Mouse (Mus musculus) embryonic facial prominence, embryonic 10.5 days (tissue): ENCODE measurements around the gene Coq8a. TPM values are rescaled to one million over a fixed set of nuclear protein-coding genes. Genes with fewer than 3 reads are reported as not detected.

ENCODE experiments used
- DNase-seq: peaks from one replicate; pipeline ENCODE4 v3.0.0-alpha.2; 2017; ENCODE audit warnings: low spot score
- H3K27ac ChIP-seq: fragments of 300-500 bp; sonication (generic); replicated peaks from 2 replicates; pipeline ENCODE4 v1.5.1; 2016; ENCODE audit warnings: mild to moderate bottlenecking
- H3K27me3 ChIP-seq: fragments of 300-500 bp; sonication (generic); replicated peaks from 2 replicates; pipeline ENCODE4 v1.6.1; 2016; ENCODE audit warnings: low read depth, mild to moderate bottlenecking; ENCODE audit not compliant: poor library complexity, severe bottlenecking
- H3K36me3 ChIP-seq: fragments of 300-500 bp; sonication (generic); replicated peaks from 2 replicates; pipeline ENCODE4 v1.6.1; 2016; ENCODE audit warnings: mild to moderate bottlenecking, moderate library complexity
- H3K4me1 ChIP-seq: fragments of 300-500 bp; sonication (generic); 2 replicates; pipeline ENCODE4 v1.6.1; 2016
- H3K4me3 ChIP-seq: fragments of 300-500 bp; sonication (generic); 2 replicates; pipeline ENCODE4 v1.5.1; 2016; ENCODE audit warnings: mild to moderate bottlenecking, moderate library complexity
- H3K9me3 ChIP-seq: fragments of 300-500 bp; sonication (generic); 2 replicates; pipeline ENCODE4 v1.6.1; 2016; ENCODE audit warnings: mild to moderate bottlenecking
- WGBS: fragments of 180-500 bp; shearing (Covaris S2); methylation state at CpG from one replicate; pipeline ENCODE4 v1.1.7; 2016; 5-methylcytosine and 5-hydroxymethylcytosine counted together
- polyA plus RNA-seq: library from polyadenylated mRNA; unstranded; fragments of >200 nt; fragmentation: Nextera tagmentation; extraction: Ambion mirVana; gene quantifications from 2 replicates; pipeline ENCODE4 v1.2.1, GENCODE M21; 2016

Gene Coq8a
- polyA plus RNA-seq, 1 experiment from 2014 or later, result 1.7 TPM

DNA sequence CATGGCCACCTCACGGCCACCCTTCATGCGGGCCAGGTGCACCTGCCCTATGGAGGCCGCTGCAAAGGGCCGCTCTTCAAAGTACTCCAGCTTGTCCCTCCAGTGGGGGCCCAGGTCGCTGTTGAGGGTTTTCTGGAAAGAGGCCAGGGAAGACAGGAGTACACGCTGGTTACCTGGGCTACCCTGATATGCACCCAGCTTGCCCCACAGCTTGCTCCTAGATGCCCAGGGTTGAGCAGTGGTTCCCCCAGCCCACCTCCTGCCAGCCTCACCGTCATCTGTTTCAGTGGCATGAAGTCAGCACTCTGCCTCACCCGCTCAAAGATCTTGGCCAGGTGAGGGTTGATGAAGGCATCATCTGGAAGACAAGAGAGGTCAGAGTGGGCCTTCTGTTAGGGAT, 29.3 kb downstream of the Coq8a start:
- H3K27ac ChIP-seq, result no peak overlapping the region
- no peaks in the 10 kb centered on the region; the same call in 1 of the 2 replicates for H3K36me3 ChIP-seq
- no peaks in the 10 kb centered on the region for H3K9me3 ChIP-seq
- DNase-seq, result no peak
- 94% methylated on average over 8 of the region's 8 CpGs for WGBS
- H3K4me1 ChIP-seq, result no peaks in the 10 kb centered on the region
- H3K4me3 ChIP-seq, result no peak overlapping the region
- H3K27me3 ChIP-seq, result no peaks in the 10 kb centered on the region

DNA sequence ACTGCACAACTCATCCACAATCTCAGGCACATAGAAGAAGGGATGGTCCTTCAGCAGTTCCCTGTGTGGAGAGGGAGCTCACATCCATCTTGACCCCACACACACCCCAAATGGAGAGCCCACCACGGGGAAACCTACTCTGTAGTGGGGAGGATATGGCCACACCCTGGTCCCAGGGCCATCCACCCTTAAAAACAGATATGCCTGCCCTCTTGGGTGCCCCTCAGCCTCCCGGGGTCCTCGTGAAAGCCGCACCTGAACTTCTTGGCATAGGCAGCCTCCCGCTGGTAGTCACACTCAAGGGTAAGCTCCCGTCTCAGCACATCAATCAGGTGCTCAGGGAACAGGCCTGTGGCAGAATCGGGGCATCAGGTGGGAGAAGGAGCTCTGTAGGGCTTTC, 30.2 kb downstream of the Coq8a start:
- no peaks in the 10 kb centered on the region for H3K9me3 ChIP-seq
- H3K36me3 ChIP-seq, result no peaks in the 10 kb centered on the region; the same call in 1 of the 2 replicates
- H3K27me3 ChIP-seq, result no peaks in the 10 kb centered on the region
- no peak for DNase-seq
- H3K4me1 ChIP-seq, result no peaks in the 10 kb centered on the region
- WGBS, result 90% methylated on average over 7 of the region's 7 CpGs
- H3K4me3 ChIP-seq, result no peak overlapping the region
- no peak overlapping the region for H3K27ac ChIP-seq

DNA sequence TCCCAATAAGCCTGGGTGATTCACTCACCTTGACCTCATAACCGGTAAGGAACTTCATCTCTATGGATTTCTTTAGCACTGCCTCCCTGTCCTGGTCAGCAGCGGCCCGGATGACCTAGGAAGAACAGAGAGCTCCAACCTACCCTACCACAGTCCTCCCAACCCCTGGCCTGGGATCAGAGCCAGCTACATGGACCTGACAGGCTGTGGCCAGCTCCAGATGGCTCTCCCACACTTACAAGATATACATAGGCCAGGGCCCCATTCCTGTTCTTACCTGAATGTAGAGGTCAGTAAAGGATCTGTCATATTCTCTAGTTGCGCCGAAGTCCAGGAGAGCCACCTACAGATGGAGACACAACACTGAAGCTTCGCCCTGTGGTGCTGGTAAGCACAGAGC, 31.1 kb downstream of the Coq8a start:
- WGBS, result 95% methylated on average over 6 of the region's 6 CpGs
- Histone ChIP-seq H3K4me1 (peaks cover under 1% of the 10 kb centered on the region), H3K27ac (no peak overlapping the region), H3K27me3 (no peaks in the 10 kb centered on the region), H3K9me3 (no peaks in the 10 kb centered on the region), H3K4me3 (no peak overlapping the region), H3K36me3 (peaks cover 1% of the 10 kb centered on the region; the same call in 1 of the 2 replicates)
- DNase-seq, result no peak

DNA sequence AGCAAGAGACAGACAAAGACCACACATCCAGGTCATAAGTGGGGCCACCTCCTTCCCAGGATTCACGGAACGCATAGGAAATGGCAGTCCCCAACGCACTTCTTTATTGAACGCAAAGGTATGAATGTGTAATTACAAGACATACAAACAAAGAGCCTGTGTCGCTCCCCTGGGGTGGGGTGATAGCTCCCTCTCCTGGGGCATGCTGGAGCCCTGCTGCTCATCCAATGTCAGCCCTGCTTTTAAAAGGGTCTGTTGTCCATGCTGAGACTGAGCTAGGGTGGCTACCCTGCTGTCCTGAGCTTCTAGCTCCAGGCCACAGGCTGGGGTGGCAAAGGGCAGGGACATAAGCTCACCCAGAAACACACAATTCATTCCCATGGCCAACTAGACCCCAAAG, 32.9 kb downstream of the Coq8a start:
- H3K4me1 ChIP-seq, result peaks cover 5% of the 10 kb centered on the region
- no peak overlapping the region for H3K27ac ChIP-seq
- H3K9me3 ChIP-seq, result no peaks in the 10 kb centered on the region
- peaks cover 18% of the 10 kb centered on the region for H3K36me3 ChIP-seq
- H3K4me3 ChIP-seq, result no peak overlapping the region
- 88% methylated on average over 5 of the region's 5 CpGs for WGBS
- H3K27me3 ChIP-seq, result no peaks in the 10 kb centered on the region
- DNase-seq, result no peak

DNA sequence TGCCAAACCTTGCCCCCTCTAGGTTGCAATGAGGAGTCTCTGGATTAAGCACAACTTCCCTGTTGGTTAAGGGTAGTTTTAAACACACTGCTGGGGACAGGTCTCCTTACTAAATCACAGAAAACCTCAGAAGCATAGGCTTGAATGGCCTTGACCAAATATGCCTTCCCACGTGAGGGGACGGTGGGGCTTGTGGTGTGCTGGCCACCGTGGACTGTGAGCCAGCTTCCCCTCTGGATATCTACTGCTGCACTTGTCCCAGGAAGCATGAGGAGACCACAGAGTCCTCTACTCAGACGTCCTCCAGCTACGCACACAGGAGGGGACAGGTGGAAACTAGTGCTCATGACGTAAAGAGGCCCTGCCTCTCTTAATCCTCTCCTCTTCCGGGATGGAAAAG, 36.4 kb downstream of the Coq8a start:
- peaks cover 32% of the 10 kb centered on the region for H3K36me3 ChIP-seq
- no peak for DNase-seq
- no peak overlapping the region for H3K27ac ChIP-seq
- no peaks in the 10 kb centered on the region for H3K9me3 ChIP-seq
- H3K27me3 ChIP-seq, result no peaks in the 10 kb centered on the region
- H3K4me3 ChIP-seq, result no peak overlapping the region
- WGBS, result 81% methylated on average over 7 of the region's 7 CpGs
- peaks cover 5% of the 10 kb centered on the region for H3K4me1 ChIP-seq

DNA sequence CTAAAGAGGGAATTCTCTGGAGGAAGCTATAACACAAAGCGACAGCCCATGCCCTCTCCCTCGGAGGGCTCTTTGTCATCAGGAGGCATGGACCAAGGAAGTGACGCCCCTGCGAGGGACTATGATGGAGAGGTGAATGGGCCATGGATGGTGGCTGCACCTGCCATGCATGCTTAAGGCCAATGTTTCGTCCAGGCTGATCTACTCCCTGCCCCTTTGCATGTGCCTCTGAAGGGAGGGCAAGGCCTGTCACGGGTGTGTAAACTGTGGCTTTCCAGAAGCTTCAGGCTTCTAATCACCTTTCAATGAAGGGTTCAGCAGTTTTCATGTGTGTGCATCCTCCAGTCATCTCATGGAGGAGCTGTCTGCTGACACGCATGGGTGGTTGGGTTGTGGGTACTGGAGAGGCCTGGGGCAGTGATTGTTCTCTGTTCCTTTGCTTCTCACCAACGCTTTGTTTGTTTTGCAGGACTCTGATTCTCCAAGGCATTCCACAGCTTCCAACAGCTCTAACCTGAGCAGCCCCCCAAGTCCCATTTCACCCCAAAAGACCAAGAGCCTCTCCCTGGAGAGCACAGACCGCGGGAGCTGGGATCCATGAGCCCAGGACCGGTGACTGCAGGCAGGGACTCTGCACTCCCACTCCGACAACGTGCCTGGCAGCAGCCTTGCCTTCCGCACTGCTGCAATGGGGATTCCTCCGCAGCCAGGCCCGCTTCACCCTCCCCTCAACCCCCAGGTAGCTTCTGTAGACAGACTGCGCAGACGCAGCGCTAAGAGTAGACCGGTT, 37.6 kb downstream of the Coq8a start:
- WGBS, result 88% methylated on average over 20 of the region's 20 CpGs
- DNase-seq, result no peak
- Histone ChIP-seq H3K4me1 (peaks cover 5% of the 10 kb centered on the region), H3K27ac (no peak overlapping the region), H3K36me3 (peaks cover 32% of the 10 kb centered on the region), H3K9me3 (no peaks in the 10 kb centered on the region), H3K27me3 (no peaks in the 10 kb centered on the region), H3K4me3 (no peak overlapping the region)

DNA sequence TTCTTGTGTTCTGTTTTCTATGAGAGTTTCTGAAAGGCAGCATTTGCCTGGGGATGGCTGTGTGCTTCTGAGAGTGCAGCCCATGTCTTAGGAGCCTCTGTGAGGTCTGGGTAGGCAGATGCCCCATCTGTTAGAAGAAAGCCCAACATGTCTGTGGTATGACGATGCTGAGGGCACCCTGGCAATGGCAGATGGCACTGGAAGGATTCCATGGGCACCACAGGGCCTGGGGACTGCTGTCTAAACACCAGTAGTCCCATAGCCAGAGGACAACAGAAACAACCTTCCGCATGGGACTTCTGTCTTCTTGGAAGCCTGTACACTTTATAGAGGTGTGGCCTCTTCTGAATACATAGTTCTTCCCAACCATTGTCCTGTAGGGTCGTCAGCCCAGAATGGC, 38.2 kb downstream of the Coq8a start:
- H3K36me3 ChIP-seq, result peaks cover 32% of the 10 kb centered on the region
- DNase-seq, result no peak
- no peak overlapping the region for H3K27ac ChIP-seq
- no peak overlapping the region for H3K4me3 ChIP-seq
- H3K27me3 ChIP-seq, result no peaks in the 10 kb centered on the region
- H3K4me1 ChIP-seq, result peaks cover 5% of the 10 kb centered on the region
- 84% methylated on average over 3 of the region's 3 CpGs for WGBS
- H3K9me3 ChIP-seq, result no peaks in the 10 kb centered on the region

DNA sequence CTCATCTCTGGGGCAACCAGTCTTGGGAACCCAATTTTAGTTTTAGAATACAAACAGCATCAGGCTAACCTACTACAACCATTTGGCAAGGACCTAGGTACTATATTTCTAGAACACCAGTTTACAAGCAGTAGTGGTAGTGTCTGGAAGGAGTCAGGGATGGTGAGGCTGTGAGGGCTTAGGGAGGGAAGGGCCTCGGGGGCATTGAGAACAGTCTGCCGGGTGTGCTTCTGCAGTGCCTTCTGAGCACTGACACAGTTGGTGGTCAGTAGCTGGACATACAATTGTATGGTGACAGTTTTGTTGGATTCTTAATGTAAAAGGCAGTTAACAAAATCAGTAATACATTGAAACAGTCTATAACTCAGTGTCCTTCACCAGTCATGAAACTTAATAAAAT, 38.9 kb downstream of the Coq8a start:
- Histone ChIP-seq H3K27me3 (no peaks in the 10 kb centered on the region), H3K4me1 (peaks cover 9% of the 10 kb centered on the region), H3K9me3 (no peaks in the 10 kb centered on the region), H3K36me3 (peaks cover 32% of the 10 kb centered on the region), H3K4me3 (no peak overlapping the region), H3K27ac (no peak overlapping the region)
- no peak for DNase-seq
- WGBS, result 79% methylated on average over 2 of the region's 2 CpGs

DNA sequence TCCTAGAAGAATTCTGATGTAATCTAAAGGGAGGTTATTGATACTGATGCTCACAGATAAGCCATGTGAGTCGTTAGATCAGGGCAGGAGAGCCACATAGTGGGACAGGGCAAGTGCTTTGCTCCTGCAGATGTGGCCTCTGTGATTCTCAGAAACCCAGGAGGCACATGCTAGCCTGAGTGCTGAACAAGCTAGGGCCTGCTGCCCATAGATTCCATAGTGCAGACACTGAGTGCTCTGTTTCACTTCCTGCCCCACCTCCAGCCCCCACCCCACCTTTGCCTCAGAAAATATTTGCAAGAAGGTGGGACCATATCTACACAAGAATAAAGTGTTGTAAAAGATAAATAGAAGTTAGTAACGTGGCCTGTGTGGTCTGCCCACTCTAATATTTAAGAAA, 40.8 kb downstream of the Coq8a start:
- Histone ChIP-seq H3K27me3 (no peaks in the 10 kb centered on the region), H3K4me1 (peaks cover 9% of the 10 kb centered on the region), H3K9me3 (no peaks in the 10 kb centered on the region), H3K27ac (no peak overlapping the region), H3K36me3 (peaks cover 32% of the 10 kb centered on the region), H3K4me3 (no peak overlapping the region)
- 75% methylated on average over 2 of the region's 2 CpGs for WGBS
- DNase-seq, result peak; percentile 7

DNA sequence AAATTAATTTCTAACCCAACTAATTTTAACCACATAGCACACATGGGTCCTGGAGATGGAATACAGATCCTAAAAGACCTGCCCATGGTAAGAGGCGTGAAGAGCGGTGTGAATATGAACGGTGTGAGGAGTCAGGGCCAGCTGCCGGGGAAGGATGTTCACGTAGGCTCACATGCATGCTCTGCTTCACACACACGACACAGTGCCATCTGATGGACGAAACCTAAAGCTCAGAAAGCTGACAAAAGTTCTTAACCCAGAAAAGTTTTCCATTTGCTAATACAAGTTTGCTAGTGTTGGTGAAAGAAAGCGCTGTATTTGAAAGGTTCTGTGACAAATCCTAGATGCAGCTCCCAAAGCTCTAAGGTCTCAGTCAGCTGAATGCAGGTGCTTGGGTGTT, 48.2 kb downstream of the Coq8a start:
- WGBS, result 88% methylated on average over 8 of the region's 8 CpGs
- peaks cover 38% of the 10 kb centered on the region for H3K36me3 ChIP-seq
- H3K27me3 ChIP-seq, result no peaks in the 10 kb centered on the region
- peaks cover 12% of the 10 kb centered on the region; the same call in 1 of the 2 replicates for H3K4me1 ChIP-seq
- no peaks in the 10 kb centered on the region for H3K9me3 ChIP-seq
- H3K4me3 ChIP-seq, result no peak overlapping the region
- H3K27ac ChIP-seq, result no peak overlapping the region
- DNase-seq, result no peak

DNA sequence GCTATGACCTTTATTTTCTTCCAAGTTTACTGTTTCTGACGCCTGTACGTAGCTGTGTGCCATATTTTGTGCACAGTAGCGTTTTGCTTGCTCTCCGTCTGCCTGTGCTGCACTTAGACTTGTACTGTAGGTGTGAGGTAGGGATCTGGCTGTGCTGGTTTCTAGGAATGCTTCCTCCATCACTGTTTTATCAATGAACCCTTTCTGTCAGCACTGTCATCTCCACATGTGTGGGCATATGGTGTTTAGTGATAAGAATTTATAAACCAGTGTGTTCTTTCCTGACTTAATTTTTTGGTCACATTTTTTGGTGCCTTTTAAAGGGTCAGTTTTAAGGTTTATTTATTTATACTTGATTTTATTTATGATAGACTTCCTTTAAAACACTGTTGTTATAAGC, 50.8 kb downstream of the Coq8a start:
- H3K27ac ChIP-seq, result no peak overlapping the region
- no peaks in the 10 kb centered on the region for H3K27me3 ChIP-seq
- 91% methylated on average over 4 of the region's 4 CpGs for WGBS
- no peak for DNase-seq
- no peak overlapping the region for H3K4me3 ChIP-seq
- H3K4me1 ChIP-seq, result peaks cover 8% of the 10 kb centered on the region; the same call in 1 of the 2 replicates
- peaks cover 51% of the 10 kb centered on the region for H3K36me3 ChIP-seq
- H3K9me3 ChIP-seq, result no peaks in the 10 kb centered on the region

DNA sequence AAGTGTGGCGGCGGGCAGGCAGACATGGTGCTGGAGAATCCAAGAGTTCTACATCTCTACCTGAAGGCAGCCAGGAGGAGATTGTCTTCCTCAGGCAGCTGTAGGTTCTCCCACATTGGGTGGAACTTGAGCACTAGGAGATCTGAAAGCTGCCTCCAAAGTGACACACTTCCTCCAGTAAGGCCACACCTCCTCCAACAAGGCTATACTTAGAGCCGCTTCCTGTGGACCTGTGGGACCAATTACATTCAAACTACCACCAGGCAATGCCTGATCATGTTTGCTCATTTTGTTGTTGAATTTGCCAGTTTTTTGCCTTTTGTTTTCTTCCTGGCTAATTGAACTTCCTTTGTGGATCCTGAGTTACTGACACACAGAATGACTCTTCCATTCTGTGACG, 51.4 kb downstream of the Coq8a start:
- no peak for DNase-seq
- Histone ChIP-seq H3K27me3 (no peaks in the 10 kb centered on the region), H3K36me3 (peaks cover 54% of the 10 kb centered on the region), H3K4me3 (no peak overlapping the region), H3K4me1 (peaks cover 8% of the 10 kb centered on the region; the same call in 1 of the 2 replicates), H3K9me3 (no peaks in the 10 kb centered on the region), H3K27ac (peak overlapping the region; percentile 10; the same call in 1 of the 2 replicates)
- 68% methylated on average over 4 of the region's 4 CpGs for WGBS

DNA sequence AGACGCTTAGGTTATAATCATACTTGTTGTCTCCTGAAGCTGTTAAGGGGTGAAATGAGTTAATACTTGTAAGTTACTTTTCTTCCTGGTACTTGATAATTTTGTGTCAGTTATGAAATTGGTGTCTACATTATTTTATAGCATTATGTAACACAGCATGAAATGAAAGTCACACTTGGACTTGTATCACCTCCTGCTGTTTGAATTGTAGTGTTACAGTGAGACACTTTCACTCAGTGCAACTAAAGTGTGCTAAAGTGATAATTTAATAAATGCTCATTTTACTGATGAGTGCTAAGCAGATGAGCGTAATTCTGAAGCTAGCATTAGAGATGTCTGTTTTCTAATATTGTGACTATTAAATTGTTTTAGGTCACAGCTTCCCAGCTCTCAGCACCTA, 58.4 kb downstream of the Coq8a start:
- H3K4me3 ChIP-seq, result no peak overlapping the region
- H3K27me3 ChIP-seq, result no peaks in the 10 kb centered on the region
- 93% methylated on average over 2 of the region's 2 CpGs for WGBS
- H3K4me1 ChIP-seq, result peaks cover 6% of the 10 kb centered on the region
- H3K36me3 ChIP-seq, result peaks cover 63% of the 10 kb centered on the region
- no peaks in the 10 kb centered on the region for H3K9me3 ChIP-seq
- no peak for DNase-seq
- no peak overlapping the region for H3K27ac ChIP-seq
